Mouse (Mus musculus): ENCODE measurements around the gene Rims1.

The Rims1 gene

GRCm38 (mm10) chr1:22694514-22694913 lies 111.3 kb downstream of the Rims1 start:
- no peak for DNase-seq (ENCODE audit: low spot score)

- no peak for DNase-seq (ENCODE audit: low spot score)
These were observed 122.3 kb downstream of the Rims1 start for GRCm38 (mm10) chr1:22683455-22683854.

GRCm38 (mm10) chr1:22664196-22664595 lies 141.6 kb downstream of the Rims1 start:
- no peak for DNase-seq (ENCODE audit: low spot score)

- no peak for DNase-seq (ENCODE audit: low spot score)
These were observed 144.0 kb downstream of the Rims1 start for GRCm38 (mm10) chr1:22661825-22662224.

GRCm38 (mm10) chr1:22655983-22656382 lies 149.8 kb downstream of the Rims1 start:
- DNase-seq (ENCODE audit: low spot score) = no peak

- no peak for DNase-seq (ENCODE audit: low spot score)
These were observed 150.9 kb downstream of the Rims1 start for GRCm38 (mm10) chr1:22654903-22655302.

GRCm38 (mm10) chr1:22650588-22650987 lies 155.2 kb downstream of the Rims1 start:
- no peak for DNase-seq (ENCODE audit: low spot score)

- DNase-seq (ENCODE audit: low spot score) = no peak
These were observed 156.4 kb downstream of the Rims1 start for GRCm38 (mm10) chr1:22649432-22649831.

GRCm38 (mm10) chr1:22645257-22645656 lies 160.5 kb downstream of the Rims1 start:
- DNase-seq (ENCODE audit: low spot score) = no peak

- DNase-seq (ENCODE audit: low spot score) = no peak
These were observed 165.2 kb downstream of the Rims1 start for GRCm38 (mm10) chr1:22640568-22640967.

- no peak for DNase-seq (ENCODE audit: low spot score)
These were observed 166.1 kb downstream of the Rims1 start for GRCm38 (mm10) chr1:22639702-22640101.

- DNase-seq (ENCODE audit: low spot score) = no peak
These were observed 171.9 kb downstream of the Rims1 start for GRCm38 (mm10) chr1:22633871-22634270.

GRCm38 (mm10) chr1:22632551-22632950 lies 173.2 kb downstream of the Rims1 start:
- DNase-seq (ENCODE audit: low spot score) = no peak

- no peak for DNase-seq (ENCODE audit: low spot score)
These were observed 173.8 kb downstream of the Rims1 start for GRCm38 (mm10) chr1:22631991-22632390.

- DNase-seq (ENCODE audit: low spot score) = no peak
These were observed 176.8 kb downstream of the Rims1 start for GRCm38 (mm10) chr1:22629011-22629410.

- no peak for DNase-seq (ENCODE audit: low spot score)
These were observed 178.8 kb downstream of the Rims1 start for GRCm38 (mm10) chr1:22627013-22627412.

- DNase-seq (ENCODE audit: low spot score) = no peak
These were observed 179.5 kb downstream of the Rims1 start for GRCm38 (mm10) chr1:22626295-22626694.

- no peak for DNase-seq (ENCODE audit: low spot score)
These were observed 185.0 kb downstream of the Rims1 start for GRCm38 (mm10) chr1:22620827-22621226.

- DNase-seq (ENCODE audit: low spot score) = no peak
These were observed 190.2 kb downstream of the Rims1 start for GRCm38 (mm10) chr1:22615601-22616000.

GRCm38 (mm10) chr1:22613609-22614008 lies 192.2 kb downstream of the Rims1 start:
- no peak for DNase-seq (ENCODE audit: low spot score)

GRCm38 (mm10) chr1:22604329-22605044 lies 201.3 kb downstream of the Rims1 start:
- DNase-seq (ENCODE audit: low spot score) = no peak

- DNase-seq (ENCODE audit: low spot score) = no peak
These were observed 209.6 kb downstream of the Rims1 start for GRCm38 (mm10) chr1:22596197-22596596.

- DNase-seq (ENCODE audit: low spot score) = no peak
These were observed 211.0 kb downstream of the Rims1 start for GRCm38 (mm10) chr1:22594841-22595240.

GRCm38 (mm10) chr1:22587859-22588383 lies 217.9 kb downstream of the Rims1 start:
- DNase-seq (ENCODE audit: low spot score) = no peak
